Mouse (Mus musculus) cerebellum, adult 2 months (tissue): ENCODE measurements around the gene Ccr3.
"Not testable (repeated sequence)": the region's sequence is repeated elsewhere in the genome, so short reads cannot be mapped to it uniquely, and the experiment has no call there.

ENCODE experiments used
- CTCF ChIP-seq: fragments of 200-500 bp; IDR thresholded peaks from 2 replicates; pipeline ENCODE4 v1.5.1; 2011; ENCODE audit warnings: low read depth, mild to moderate bottlenecking, control low read depth, low read length, moderate library complexity, borderline replicate concordance; ENCODE audit not compliant: insufficient read depth
- POLR2A ChIP-seq: fragments of 200-500 bp; IDR thresholded peaks from 2 replicates; pipeline ENCODE4 v1.6.1; 2011; ENCODE audit warnings: low read length, control low read depth, borderline replicate concordance; ENCODE audit not compliant: insufficient read depth

DNA sequence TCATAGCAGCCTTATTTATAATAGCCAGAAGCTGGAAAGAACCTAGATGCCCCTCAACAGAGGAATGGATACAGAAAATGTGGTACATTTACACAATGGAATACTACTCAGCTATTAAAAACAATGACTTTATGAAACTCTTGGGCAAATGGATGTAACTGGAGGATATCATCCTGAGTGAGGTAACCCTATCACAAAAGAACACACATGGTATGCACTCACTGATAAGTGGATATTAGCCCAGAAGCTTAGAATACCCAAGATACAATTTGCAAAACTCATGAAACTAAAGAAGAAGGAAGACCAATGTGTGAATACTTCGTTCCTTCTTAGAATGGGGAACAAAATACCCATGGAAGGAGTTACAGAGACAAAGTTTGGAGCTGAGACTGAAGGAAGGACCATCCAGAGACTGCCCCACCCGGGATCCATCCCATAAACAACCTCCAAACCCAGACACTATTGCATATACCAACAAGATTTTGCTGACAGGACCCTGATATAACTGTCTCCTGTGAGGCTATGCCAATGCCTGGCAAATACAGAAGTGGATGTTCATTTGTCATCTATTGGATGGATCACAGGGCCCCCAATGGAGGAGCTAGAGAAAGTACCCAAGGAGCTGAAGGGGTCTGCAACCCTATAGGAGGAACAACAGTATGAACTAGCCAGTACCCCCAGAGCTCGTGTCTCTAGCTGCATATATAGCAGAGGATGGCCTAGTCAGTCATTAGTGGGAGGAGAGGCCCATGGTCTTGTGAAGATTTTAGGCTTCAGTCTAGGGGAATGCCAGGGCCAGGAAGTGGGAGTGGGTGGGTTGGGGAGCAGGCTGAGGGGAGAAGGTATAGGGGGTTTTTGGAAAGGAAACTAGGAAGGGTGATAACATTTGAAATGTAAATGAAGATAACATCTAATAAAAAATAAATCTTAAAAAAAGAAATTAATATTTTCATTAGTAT lies 40.0 kb downstream of the Ccr3 start:
- not testable (repeated sequence) for TF ChIP-seq POLR2A, CTCF
